ENCODE assay signal across 10 mouse cellular contexts in the genomic region with DNA sequence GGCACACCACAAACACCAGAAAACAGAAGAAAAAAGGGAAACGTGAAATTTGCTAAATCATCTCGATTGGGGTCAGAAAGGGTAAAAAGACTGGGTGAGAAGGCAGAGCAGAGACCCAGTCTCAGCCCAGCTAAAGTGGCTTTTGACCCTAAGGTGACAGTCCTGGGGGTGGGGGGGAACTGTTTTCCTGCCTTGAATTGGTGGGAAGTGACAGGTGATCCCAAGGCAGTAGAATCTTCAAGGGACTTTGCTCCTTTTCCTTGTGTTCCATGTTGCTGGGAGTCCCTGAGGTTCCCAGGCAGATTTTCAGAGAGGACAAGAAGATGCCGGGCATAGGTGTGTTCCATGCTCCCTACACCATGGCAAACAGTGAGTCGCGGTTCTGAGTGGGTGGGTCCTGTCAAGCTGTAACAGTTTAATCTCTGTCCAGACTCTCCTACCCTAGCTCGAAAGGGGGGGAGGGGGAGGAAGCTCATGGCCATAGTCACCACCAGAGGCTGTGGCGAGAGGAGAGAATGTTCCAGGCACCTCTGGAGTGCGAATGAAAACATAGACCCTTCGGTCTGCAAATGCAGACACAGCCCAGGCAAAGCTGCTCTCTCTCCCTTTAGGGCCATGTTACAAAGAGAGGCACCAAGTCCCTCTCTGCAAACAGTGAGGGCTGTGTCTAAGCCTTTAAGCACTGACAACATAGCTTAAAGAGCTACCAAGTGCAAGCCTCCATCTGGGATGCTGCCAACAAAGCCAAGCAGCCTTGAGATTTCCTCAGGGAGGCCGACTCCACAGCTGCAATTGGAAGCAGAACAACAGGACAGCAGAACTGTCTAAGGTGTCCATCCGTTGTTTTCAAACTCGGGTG. TPM values are rescaled to one million over a fixed set of nuclear protein-coding genes. Genes with fewer than 3 reads are reported as not detected.
DNase-seq lines count a peak whose midpoint lies in the region; ATAC-seq and TF ChIP-seq lines count a peak whose summit lies in the region.
"Had no signal": no experiment of that assay in that cellular context is flagged by ENCODE, and none has a peak within 500 bp of the region (broad histone marks: within the 10 kb centered on the region; RNA-seq: fewer than 3 reads in every experiment).

No protein-coding gene starts in this region.

- H3K36me3 ChIP-seq in lung, embryonic 14.5 days (ENCODE audit: insufficient read depth), result no peaks in the 10 kb centered on the region
- H3K36me3 ChIP-seq in neural tube, embryonic 15.5 days, result no peaks in the 10 kb centered on the region

- H3K27me3 ChIP-seq in lung, embryonic 14.5 days (ENCODE audit: insufficient read depth, low read length), result no peaks in the 10 kb centered on the region
- peaks cover 4% of the 10 kb centered on the region; the same call in 1 of the 2 replicates for H3K27me3 ChIP-seq in neural tube, embryonic 15.5 days (replicated peaks)

- H3K4me1 ChIP-seq in lung, embryonic 14.5 days (ENCODE audit: insufficient read depth), result no peaks in the 10 kb centered on the region
- peaks cover 17% of the 10 kb centered on the region for H3K4me1 ChIP-seq in neural tube, embryonic 15.5 days

- peak overlapping the region; percentile 11; the same call in 1 of the 2 replicates for H3K4me3 ChIP-seq in lung, embryonic 14.5 days (ENCODE audit: low read depth, low read length)
- H3K4me3 ChIP-seq in neural tube, embryonic 15.5 days (replicated peaks), result no peak overlapping the region

- ATAC-seq in lung, embryonic 14.5 days (ENCODE audit: insufficient read depth), result no peak
- ATAC-seq in neural tube, embryonic 15.5 days (ENCODE audit: low FRiP score), result no peak

- peak overlapping the region; percentile 50 for H3K4me2 ChIP-seq in lung, embryonic 14.5 days
- H3K4me2 ChIP-seq in neural tube, embryonic 15.5 days, result peak overlapping the region; percentile 44

- TF ChIP-seq CTCF in lung, embryonic 14.5 days (IDR thresholded peaks at IDR 0.05; ENCODE audit: low read depth), result no peak

- peak; percentile 39 for DNase-seq in adrenal gland, adult 2 months
- no peak for DNase-seq in adrenal gland, adult 18-20 months (ENCODE audit: low spot score in 2 of 2)
- no peak for DNase-seq in lung, embryonic 14.5 days
- no peak for DNase-seq in lung, postnatal 14 days
- peak; percentile 44 for DNase-seq in kidney, adult 9 months
- DNase-seq in natural killer cell, adult 2 months (ENCODE audit: low spot score in 2 of 2), result no peak
- no peak for DNase-seq in right cerebral cortex, adult 2 months (ENCODE audit: low spot score in 2 of 2)

- H3K9me3 ChIP-seq in lung, embryonic 14.5 days (ENCODE audit: low read depth, low read length), result no peaks in the 10 kb centered on the region
- H3K9me3 ChIP-seq in neural tube, embryonic 15.5 days (replicated peaks), result no peaks in the 10 kb centered on the region

- no peak overlapping the region for H3K27ac ChIP-seq in lung, embryonic 14.5 days (ENCODE audit: low read depth)
- no peak overlapping the region for H3K27ac ChIP-seq in neural tube, embryonic 15.5 days (replicated peaks)

- 30% methylated on average over 12 of the region's 12 CpGs for WGBS in lung, embryonic 14.5 days
- 55% methylated on average over 12 of the region's 12 CpGs for WGBS in neural tube, embryonic 15.5 days

- peak overlapping the region; percentile 9; the same call in 1 of the 2 replicates for H3K9ac ChIP-seq in lung, embryonic 14.5 days
- no peak overlapping the region; the same call in 1 of the 2 replicates for H3K9ac ChIP-seq in neural tube, embryonic 15.5 days (replicated peaks)

RNA-seq across cellular contexts. Expression of gene Armc12, which starts 3.2 kb away (rescaled TPM):
- not detected for total RNA-seq in adrenal gland, adult 2 months (2021)
- not detected in 2 replicates for polyA plus RNA-seq in adrenal gland, adult 2 months (2012; rRNA removed)
- total RNA-seq in adrenal gland, adult 18-20 months (2021), result not detected
- not detected in 2 replicates for polyA plus RNA-seq in lung, embryonic 14.5 days (2014; fragmentation: Nextera tagmentation; extraction: Ambion mirVana)
- not detected in 2 replicates for polyA plus RNA-seq in neural tube, embryonic 15.5 days (2015; fragmentation: Nextera tagmentation; extraction: Ambion mirVana)
- polyA plus RNA-seq: large intestine, adult 2 months had no signal

RNA-seq across cellular contexts. Expression of gene Fkbp5, which starts 10.1 kb away (rescaled TPM):
- total RNA-seq in adrenal gland, adult 2 months (2021), result 10 to 100 TPM; 68.0 to 69.5 TPM
- 24.4 and 27.1 TPM in 2 replicates for polyA plus RNA-seq in adrenal gland, adult 2 months (2012; rRNA removed)
- total RNA-seq in adrenal gland, adult 18-20 months (2021), result 100 to 1,000 TPM; 111 to 112 TPM
- 8.3 and 8.7 TPM in 2 replicates for polyA plus RNA-seq in lung, embryonic 14.5 days (2014; fragmentation: Nextera tagmentation; extraction: Ambion mirVana)
- 27.2 and 51.1 TPM in 2 replicates for polyA plus RNA-seq in neural tube, embryonic 15.5 days (2015; fragmentation: Nextera tagmentation; extraction: Ambion mirVana)

RNA-seq across cellular contexts. Expression of gene Clpsl2, which starts 21.8 kb away (rescaled TPM):
- not detected for total RNA-seq in adrenal gland, adult 2 months (2021)
- not detected in 2 replicates for polyA plus RNA-seq in adrenal gland, adult 2 months (2012; rRNA removed)
- not detected for total RNA-seq in adrenal gland, adult 18-20 months (2021)
- polyA plus RNA-seq in lung, embryonic 14.5 days (2014; fragmentation: Nextera tagmentation; extraction: Ambion mirVana), result not detected in 2 replicates
- polyA plus RNA-seq in neural tube, embryonic 15.5 days (2015; fragmentation: Nextera tagmentation; extraction: Ambion mirVana), result not detected in 2 replicates
- polyA plus RNA-seq: large intestine, adult 2 months had no signal

RNA-seq across cellular contexts. Expression of gene Clps, which starts 33.2 kb away (rescaled TPM):
- not detected for total RNA-seq in adrenal gland, adult 2 months (2021)
- 1.4 and 45.4 TPM in 2 replicates for polyA plus RNA-seq in adrenal gland, adult 2 months (2012; rRNA removed)
- not detected for total RNA-seq in adrenal gland, adult 18-20 months (2021)
- polyA plus RNA-seq in lung, embryonic 14.5 days (2014; fragmentation: Nextera tagmentation; extraction: Ambion mirVana), result 0.33 and 0.80 TPM in 2 replicates
- polyA plus RNA-seq in neural tube, embryonic 15.5 days (2015; fragmentation: Nextera tagmentation; extraction: Ambion mirVana), result 20.5 TPM in 1 of 2 replicates, not detected in the other
- polyA plus RNA-seq: brain, embryonic 14.5 days had no signal

RNA-seq across cellular contexts. Expression of gene Lhfpl5, which starts 48.0 kb away (rescaled TPM):
- 1 to 10 TPM; 1.7 to 2.3 TPM for total RNA-seq in adrenal gland, adult 2 months (2021)
- 6.6 and 9.0 TPM in 2 replicates for polyA plus RNA-seq in adrenal gland, adult 2 months (2012; rRNA removed)
- 1 to 10 TPM; 2.0 to 2.6 TPM for total RNA-seq in adrenal gland, adult 18-20 months (2021)
- polyA plus RNA-seq in lung, embryonic 14.5 days (2014; fragmentation: Nextera tagmentation; extraction: Ambion mirVana), result 0.20 and 0.32 TPM in 2 replicates
- polyA plus RNA-seq in neural tube, embryonic 15.5 days (2015; fragmentation: Nextera tagmentation; extraction: Ambion mirVana), result 17.5 and 20.2 TPM in 2 replicates

Comparison
In these comparisons a context has a peak if more than half of its experiments do, and no peak if none do; other contexts are left out.
1. DNase-seq: peak in adrenal gland, adult 2 months (single experiment) and kidney, adult 9 months (single experiment); none in adrenal gland, adult 18-20 months (0 of 2), lung, embryonic 14.5 days (single experiment), lung, postnatal 14 days (single experiment), natural killer cell, adult 2 months (0 of 2) and right cerebral cortex, adult 2 months (0 of 2).